Mouse (Mus musculus): ENCODE results near the gene Pdzd3.

Pdzd3 gene

DNA sequence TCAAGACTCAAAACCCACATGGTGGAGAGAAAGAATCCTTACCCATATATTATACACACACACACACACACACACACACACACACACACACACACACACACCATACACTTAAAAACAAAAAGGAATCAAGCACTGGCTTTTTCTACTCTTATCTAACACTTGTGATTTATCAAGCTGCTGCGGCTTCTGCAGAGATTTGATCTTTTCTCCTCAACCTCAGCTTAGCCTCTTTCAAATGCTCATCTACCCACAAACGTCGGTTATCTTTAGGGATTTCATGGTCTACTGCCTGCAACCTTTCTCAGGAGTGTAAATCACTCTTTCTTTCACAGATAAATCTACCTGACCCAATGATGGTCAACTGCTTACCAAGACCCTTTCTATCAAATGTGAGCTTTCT, 50.8 kb downstream of the Pdzd3 start:
- in situ Hi-C loops (cut with MseI, MboI): no loop called here

DNA sequence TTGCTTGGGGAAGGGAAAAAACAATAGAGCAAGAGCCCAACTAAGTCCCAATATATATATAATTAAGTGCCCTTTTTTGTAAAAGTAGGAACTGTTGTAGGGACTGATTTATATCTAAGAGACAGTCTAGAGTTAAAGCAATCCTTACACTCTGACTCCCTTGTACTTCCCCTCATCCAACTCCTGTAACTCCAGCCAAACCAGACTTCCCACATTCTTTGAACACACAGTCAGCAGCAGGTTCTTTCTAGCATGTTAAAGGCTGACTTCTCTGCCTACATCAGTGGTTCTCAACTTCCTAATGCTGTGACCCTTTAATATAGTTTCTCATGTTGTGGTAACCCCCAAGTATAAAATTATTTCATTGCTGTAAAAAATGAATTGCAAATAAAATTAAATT, 51.7 kb downstream of the Pdzd3 start:
- in situ Hi-C loops (cut with MseI, MboI): no loop called here

DNA sequence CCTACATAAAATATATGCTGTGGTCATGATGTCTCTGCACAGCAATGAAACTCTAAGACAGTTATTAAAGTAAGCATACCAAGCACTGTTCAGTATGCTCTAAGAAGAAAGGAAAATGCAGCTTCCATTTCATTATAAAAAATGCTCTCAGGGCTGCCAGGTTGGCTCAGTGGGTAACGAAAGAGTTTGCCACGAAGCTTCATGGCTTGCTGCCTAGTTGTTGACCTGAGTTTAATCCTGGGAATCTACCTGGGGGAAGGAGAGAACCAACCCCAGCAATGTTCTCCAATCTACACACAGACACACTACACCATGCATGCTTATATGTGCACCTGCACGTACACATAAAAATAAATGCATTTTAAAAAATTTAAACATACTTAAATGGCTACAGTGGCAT, 52.1 kb downstream of the Pdzd3 start:
- in situ Hi-C loops (cut with MseI, MboI): no loop called here
